Mouse (Mus musculus): ENCODE measurements around the gene Prr5l. TPM values are rescaled to one million over a fixed set of nuclear protein-coding genes. Genes with fewer than 3 reads are reported as not detected.
"Not testable (repeated sequence)": the region's sequence is repeated elsewhere in the genome, so short reads cannot be mapped to it uniquely, and the experiment has no call there.

Prr5l gene
- polyA plus RNA-seq, 1 experiment from 2014 or later, result 40.5 TPM

GRCm38 (mm10) chr2:101754939-101755555 is 127.8 kb downstream of the Prr5l start:
- WGBS, result 12% methylated on average over 11 of the region's 11 CpGs
- ATAC-seq (ENCODE audit: borderline replicate concordance, extremely low read depth, low FRiP score, low TSS enrichment), result no peak
- Histone ChIP-seq H3K27ac (no peak overlapping the region), H3K36me3 (no peaks in the 10 kb centered on the region), H3K9ac (no peak overlapping the region), H3K9me3 (no peaks in the 10 kb centered on the region), H3K4me1 (peaks cover 61% of the 10 kb centered on the region), H3K27me3 (no peaks in the 10 kb centered on the region), H3K4me2 (peak overlapping the region; percentile 25), H3K4me3 (no peak overlapping the region)

DNA sequence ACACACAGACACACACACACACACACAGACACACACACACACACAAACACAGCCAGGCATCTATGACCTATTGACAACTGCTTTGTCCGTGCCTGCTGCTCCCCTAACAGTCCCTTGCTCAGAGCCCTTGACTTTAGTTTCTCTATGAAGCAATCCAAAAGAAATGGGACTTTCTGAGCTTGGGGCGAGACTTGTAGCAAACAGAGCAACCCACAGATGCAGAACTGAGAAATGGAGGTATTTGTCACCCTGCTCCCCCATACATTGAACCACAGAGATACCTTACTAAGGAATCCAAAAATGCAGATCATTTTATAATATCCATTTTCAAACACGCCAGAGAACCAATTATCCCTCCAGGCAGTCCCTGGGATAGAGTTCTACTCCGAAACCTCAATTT is 128.4 kb downstream of the Prr5l start:
- H3K27ac ChIP-seq, result peak overlapping the region; percentile 72; the same call in 1 of the 2 replicates
- 62% methylated on average over 4 of the region's 4 CpGs for WGBS

GRCm38 (mm10) chr2:101752979-101753378 is 129.8 kb downstream of the Prr5l start:
- Histone ChIP-seq H3K27ac (peak overlapping the region; percentile 72), H3K4me2 (peak overlapping the region; percentile 28), H3K9ac (no peak overlapping the region), H3K4me3 (no peak overlapping the region), H3K4me1 (peaks cover 61% of the 10 kb centered on the region), H3K27me3 (no peaks in the 10 kb centered on the region), H3K9me3 (no peaks in the 10 kb centered on the region), H3K36me3 (no peaks in the 10 kb centered on the region)
- 41% methylated on average over 6 of the region's 6 CpGs for WGBS
- ATAC-seq (ENCODE audit: borderline replicate concordance, extremely low read depth, low FRiP score, low TSS enrichment), result peak; percentile 52

More for the DNA sequence above, 128.4 kb downstream of the Prr5l start:
- Histone ChIP-seq H3K4me3 (no peak overlapping the region), H3K36me3 (no peaks in the 10 kb centered on the region), H3K9me3 (no peaks in the 10 kb centered on the region), H3K4me1 (peaks cover 61% of the 10 kb centered on the region), H3K9ac (no peak overlapping the region), H3K27me3 (no peaks in the 10 kb centered on the region), H3K4me2 (no peak overlapping the region)
- no peak for ATAC-seq (ENCODE audit: borderline replicate concordance, extremely low read depth, low FRiP score, low TSS enrichment)

- H3K27ac ChIP-seq, result peak overlapping the region; percentile 89
- H3K4me3 ChIP-seq, result no peak overlapping the region
- peak; percentile 80 for ATAC-seq (ENCODE audit: borderline replicate concordance, extremely low read depth, low FRiP score, low TSS enrichment)
- peak overlapping the region; percentile 28 for H3K4me2 ChIP-seq
- no peaks in the 10 kb centered on the region for H3K36me3 ChIP-seq
- peaks cover 61% of the 10 kb centered on the region for H3K4me1 ChIP-seq
- no peak overlapping the region for H3K9ac ChIP-seq
- no peaks in the 10 kb centered on the region for H3K9me3 ChIP-seq
- no peaks in the 10 kb centered on the region for H3K27me3 ChIP-seq
- WGBS, result 30% methylated on average over 7 of the region's 7 CpGs
Observed at GRCm38 (mm10) chr2:101752402-101752801, 130.4 kb downstream of the Prr5l start.

GRCm38 (mm10) chr2:101751236-101751922 is 131.4 kb downstream of the Prr5l start:
- Histone ChIP-seq H3K36me3 (0 out of 2 replicates have a peak, but pooled peaks cover 2% of the 10 kb centered on the region), H3K9ac (no peak overlapping the region), H3K4me2 (no peak overlapping the region; the same call in 1 of the 2 replicates), H3K4me3 (no peak overlapping the region), H3K27ac (peak overlapping the region; percentile 89), H3K4me1 (peaks cover 61% of the 10 kb centered on the region), H3K9me3 (no peaks in the 10 kb centered on the region), H3K27me3 (no peaks in the 10 kb centered on the region)
- peak; percentile 54 for ATAC-seq (ENCODE audit: borderline replicate concordance, extremely low read depth, low FRiP score, low TSS enrichment)
- 8% methylated on average over 4 of the region's 4 CpGs for whole genome bisulfite sequencing

DNA sequence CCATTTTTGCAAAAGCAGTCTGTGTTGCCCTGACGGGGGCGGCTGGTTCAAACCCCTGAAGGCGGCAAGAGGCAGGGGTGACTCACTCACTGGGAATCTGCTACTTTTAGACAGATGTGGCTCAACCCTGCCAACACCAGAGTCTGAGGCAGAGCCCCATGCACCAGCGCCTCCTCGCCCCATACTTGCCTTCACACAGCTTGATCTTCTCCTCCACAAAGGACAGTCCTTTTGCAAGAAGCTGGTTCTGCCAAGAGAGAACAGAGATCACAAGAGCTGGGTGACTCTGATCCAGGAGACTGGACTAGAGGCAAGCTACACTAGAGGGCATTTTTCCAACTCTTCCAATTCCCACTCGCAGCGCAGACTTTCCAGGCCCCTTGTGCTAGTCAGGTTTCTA is 136.3 kb downstream of the Prr5l start:
- Histone ChIP-seq H3K9me3 (no peaks in the 10 kb centered on the region), H3K27me3 (no peaks in the 10 kb centered on the region), H3K36me3 (0 out of 2 replicates have a peak, but pooled peaks cover 10% of the 10 kb centered on the region), H3K9ac (no peak overlapping the region), H3K4me2 (no peak overlapping the region), H3K4me3 (no peak overlapping the region), H3K4me1 (peaks cover 23% of the 10 kb centered on the region), H3K27ac (0 out of 2 replicates have a peak overlapping the region, but pooled peaks have one; percentile 13)
- WGBS, result 78% methylated on average over 7 of the region's 7 CpGs
- ATAC-seq (ENCODE audit: borderline replicate concordance, extremely low read depth, low FRiP score, low TSS enrichment), result peak; percentile 56

DNA sequence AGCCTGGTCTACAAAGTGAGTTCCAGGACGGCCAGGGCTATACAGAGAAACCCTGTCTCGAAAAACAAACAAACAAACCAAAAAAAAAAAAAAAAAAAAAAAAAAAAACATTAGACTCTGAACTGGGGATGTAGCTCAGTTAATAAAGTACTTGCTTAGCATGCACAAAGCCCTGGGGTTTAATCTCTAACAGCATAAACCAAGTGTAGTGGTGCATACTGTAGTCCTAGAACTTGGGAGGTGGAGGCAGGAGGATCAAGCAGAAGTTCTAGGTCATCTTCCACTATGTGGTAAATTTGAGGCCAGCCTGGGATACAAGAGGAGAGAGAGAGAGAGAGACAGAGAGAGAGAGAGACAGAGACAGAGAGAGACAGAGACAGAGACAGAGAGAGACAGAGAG is 137.2 kb downstream of the Prr5l start:
- WGBS, result 68% methylated on average over 2 of the region's 2 CpGs
- not testable (repeated sequence) for H3K4me3 ChIP-seq; H3K27me3 ChIP-seq; H3K27ac ChIP-seq; H3K9ac ChIP-seq; H3K9me3 ChIP-seq; H3K4me2 ChIP-seq; ATAC-seq (ENCODE audit: borderline replicate concordance, extremely low read depth, low FRiP score, low TSS enrichment)
- H3K36me3 ChIP-seq, result 0 out of 2 replicates have a peak, but pooled peaks cover 10% of the 10 kb centered on the region
- peaks cover 23% of the 10 kb centered on the region for H3K4me1 ChIP-seq

DNA sequence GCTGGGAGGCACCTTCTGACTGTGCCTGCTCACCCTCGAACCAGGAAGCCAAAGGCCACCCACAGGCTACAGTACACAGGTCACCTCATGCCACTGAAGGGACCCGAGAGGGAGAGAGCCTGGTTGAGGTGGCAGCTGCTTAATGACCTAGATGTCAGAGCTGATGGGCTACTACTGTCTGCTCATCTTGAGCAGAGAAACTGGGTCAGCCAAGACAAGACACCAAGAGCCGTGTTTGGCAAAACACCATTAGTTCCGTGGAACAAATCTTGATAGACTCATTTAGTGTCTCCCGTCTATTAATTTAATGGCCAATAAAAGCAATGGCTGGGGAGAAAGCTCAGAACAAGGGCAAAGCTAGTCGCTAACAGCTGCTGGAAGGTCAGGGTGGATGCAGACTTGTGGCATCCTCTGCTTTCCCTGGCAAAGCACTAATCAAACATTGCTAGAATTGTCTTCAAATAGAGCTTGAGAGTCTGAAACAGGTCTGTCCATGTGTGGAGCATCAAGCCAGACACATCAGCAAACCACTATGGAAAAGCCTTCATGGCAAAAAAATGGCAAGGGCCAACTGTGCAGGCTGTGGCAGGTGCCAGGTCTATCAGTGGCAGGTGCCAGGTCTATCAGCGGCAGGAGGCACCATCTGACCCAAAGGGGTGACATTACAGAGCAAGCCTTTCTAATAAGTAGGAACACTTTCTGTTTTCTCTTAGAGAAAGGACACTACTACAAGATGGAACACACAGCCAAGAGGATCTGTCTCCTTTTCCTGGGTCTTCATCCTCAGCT is 140.6 kb downstream of the Prr5l start:
- H3K27me3 ChIP-seq, result no peaks in the 10 kb centered on the region
- no peak overlapping the region for H3K4me2 ChIP-seq
- no peak overlapping the region for H3K9ac ChIP-seq
- H3K9me3 ChIP-seq, result no peaks in the 10 kb centered on the region
- H3K4me1 ChIP-seq, result peaks cover 27% of the 10 kb centered on the region
- no peak overlapping the region for H3K4me3 ChIP-seq
- WGBS, result 64% methylated on average over 7 of the region's 7 CpGs
- no peak overlapping the region for H3K27ac ChIP-seq
- 0 out of 2 replicates have a peak, but pooled peaks cover 10% of the 10 kb centered on the region for H3K36me3 ChIP-seq
- ATAC-seq (ENCODE audit: borderline replicate concordance, extremely low read depth, low FRiP score, low TSS enrichment), result no peak

DNA sequence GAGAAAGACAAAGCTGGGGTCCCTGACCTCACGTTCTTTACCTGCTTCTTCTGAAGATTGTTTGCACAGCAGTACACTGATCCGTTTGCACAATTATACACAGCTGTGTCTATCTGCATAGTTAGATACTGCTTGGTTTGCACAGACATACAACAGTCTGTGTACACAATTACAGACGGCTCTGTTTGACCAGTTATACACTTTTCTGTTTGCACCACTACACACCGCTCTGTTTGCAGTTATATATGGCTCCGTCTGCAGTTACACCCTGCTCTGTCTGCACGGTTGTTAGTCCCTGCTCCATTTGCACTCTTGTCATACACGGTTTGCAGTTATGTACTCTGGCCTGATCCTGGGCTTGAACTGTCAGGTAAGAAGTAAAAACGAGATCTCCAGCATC is 141.2 kb downstream of the Prr5l start:
- no peak for ATAC-seq (ENCODE audit: borderline replicate concordance, extremely low read depth, low FRiP score, low TSS enrichment)
- Histone ChIP-seq H3K9me3 (no peaks in the 10 kb centered on the region), H3K27me3 (no peaks in the 10 kb centered on the region), H3K9ac (no peak overlapping the region), H3K4me2 (no peak overlapping the region), H3K4me1 (peaks cover 27% of the 10 kb centered on the region), H3K36me3 (0 out of 2 replicates have a peak, but pooled peaks cover 10% of the 10 kb centered on the region), H3K4me3 (no peak overlapping the region), H3K27ac (peak overlapping the region; percentile 36; the same call in 1 of the 2 replicates)
- 48% methylated on average over 8 of the region's 8 CpGs for WGBS

DNA sequence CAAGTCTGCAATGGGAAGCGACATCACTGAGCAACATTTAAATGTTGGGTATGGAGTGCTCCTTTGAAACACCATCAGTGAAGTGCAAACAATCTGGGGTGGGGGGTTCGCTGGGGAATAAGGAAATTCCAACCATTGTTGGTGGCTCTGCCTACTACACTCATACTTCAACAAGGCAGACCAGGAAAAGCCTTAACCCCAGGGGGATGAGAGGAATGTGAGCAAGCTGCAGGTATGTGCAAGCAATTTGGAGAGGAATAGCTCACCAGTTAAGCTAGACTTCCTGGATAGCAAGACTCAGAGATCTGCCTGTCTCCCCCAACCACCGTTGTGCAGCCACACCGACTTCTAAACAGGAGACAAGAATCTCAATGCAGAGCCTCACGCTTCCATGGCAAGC is 142.9 kb downstream of the Prr5l start:
- WGBS, result 48% methylated on average over 5 of the region's 5 CpGs
- H3K4me2 ChIP-seq, result no peak overlapping the region

GRCm38 (mm10) chr2:101733564-101733963 is 149.3 kb downstream of the Prr5l start:
- Histone ChIP-seq H3K4me1 (peaks cover 8% of the 10 kb centered on the region), H3K27ac (no peak overlapping the region), H3K27me3 (no peaks in the 10 kb centered on the region), H3K9ac (no peak overlapping the region), H3K36me3 (peaks cover 37% of the 10 kb centered on the region), H3K4me3 (no peak overlapping the region), H3K9me3 (no peaks in the 10 kb centered on the region), H3K4me2 (no peak overlapping the region)
- ATAC-seq (ENCODE audit: borderline replicate concordance, extremely low read depth, low FRiP score, low TSS enrichment), result no peak
- 66% methylated on average over 3 of the region's 3 CpGs for WGBS

More for the DNA sequence above, 142.9 kb downstream of the Prr5l start:
- peak overlapping the region; percentile 56 for H3K27ac ChIP-seq
- ATAC-seq (ENCODE audit: borderline replicate concordance, extremely low read depth, low FRiP score, low TSS enrichment), result peak; percentile 71
- no peaks in the 10 kb centered on the region for H3K9me3 ChIP-seq
- no peaks in the 10 kb centered on the region for H3K27me3 ChIP-seq
- H3K36me3 ChIP-seq, result no peaks in the 10 kb centered on the region; the same call in 1 of the 2 replicates
- H3K4me3 ChIP-seq, result no peak overlapping the region
- peaks cover 27% of the 10 kb centered on the region for H3K4me1 ChIP-seq
- no peak overlapping the region for H3K9ac ChIP-seq
